Mouse (Mus musculus) cerebellum, postnatal 14 days (tissue): ENCODE measurements around the gene Bag6.

Experiments used
- DNase-seq, 2 experiments: peaks; one replicate each; pipeline ENCODE4 v3.0.0; 2021; ENCODE audit warnings: mixed read lengths in 2 of 2

Bag6 gene

DNA sequence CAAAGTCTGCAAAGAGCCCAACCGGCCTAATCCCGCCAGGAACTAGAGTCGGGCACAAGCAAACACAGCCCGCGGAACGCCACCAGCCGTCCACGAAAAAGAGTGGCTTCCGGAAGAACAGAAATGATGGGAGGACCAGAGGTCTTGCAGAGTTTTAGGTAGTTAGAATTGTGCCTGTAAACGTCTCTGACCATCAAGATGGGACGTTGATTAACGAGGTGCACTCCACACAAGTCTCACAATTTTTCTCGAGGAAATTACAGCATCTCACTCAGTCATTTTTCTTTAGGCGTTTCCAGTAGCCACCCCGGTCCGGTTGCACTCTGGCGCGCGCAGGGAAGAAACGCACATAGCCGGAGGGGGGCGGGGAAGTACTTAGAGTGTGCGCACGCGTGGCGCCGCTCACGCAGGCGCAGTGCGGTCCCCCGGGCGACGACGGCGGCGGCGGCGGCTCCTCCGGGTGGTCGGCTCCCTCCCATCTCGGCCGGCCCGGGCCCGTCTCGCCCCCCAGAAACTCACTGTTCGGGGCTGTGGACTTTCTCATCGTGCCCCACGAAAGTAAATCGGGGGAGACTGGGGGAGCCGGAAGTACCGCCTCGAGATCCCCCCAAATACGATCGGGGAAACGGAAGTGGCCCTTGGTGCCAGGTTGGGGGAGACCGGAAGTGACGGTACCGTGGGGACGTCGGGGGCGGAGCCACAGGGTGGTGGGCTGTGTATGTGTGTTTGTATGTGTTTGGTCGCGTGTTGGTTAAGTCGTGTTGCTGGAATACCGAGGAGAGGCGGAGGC, at the start of gene Bag6:
Gene Bag6, plus strand, starts transcription at position 378 of the 790 bp plus-strand sequence.
- peak; percentile 97 to 98 for DNase-seq

DNA sequence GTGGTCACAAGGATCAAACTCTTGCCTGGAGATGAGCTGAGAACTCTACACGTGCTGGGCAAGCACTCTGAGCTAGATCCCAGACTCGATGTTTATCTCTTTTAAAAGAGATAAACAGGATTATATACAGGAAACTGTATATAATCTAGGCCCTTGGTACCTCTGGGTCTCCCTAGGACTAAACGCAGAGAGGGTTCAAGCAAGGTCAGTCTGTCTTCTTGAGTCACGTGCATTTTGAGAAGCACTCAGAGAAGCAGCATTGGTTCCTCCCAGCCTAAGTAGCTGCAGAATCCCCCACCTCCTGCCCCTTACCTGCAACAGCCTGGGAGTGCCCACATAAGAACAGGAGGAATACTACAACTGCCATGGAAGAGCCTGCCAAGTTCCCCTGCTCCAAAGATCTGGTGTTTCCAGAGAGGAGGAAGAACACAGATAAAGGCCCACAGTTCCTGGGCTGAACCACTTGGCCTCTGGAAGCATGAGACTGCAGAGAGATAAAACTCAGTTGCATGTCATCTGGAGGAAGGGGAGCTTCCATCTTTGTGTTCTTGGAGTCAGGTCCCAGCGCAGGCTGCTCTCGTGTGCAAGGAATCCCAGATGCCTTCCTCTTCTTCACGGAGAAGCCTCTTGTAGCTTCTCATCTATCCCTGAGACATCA, 49.6 kb upstream of the Bag6 start, which contains the start of gene Ly6g6f:
Gene Ly6g6f, minus strand, starts transcription at position 403 of the 658 bp plus-strand sequence.
- no peak for DNase-seq

DNA sequence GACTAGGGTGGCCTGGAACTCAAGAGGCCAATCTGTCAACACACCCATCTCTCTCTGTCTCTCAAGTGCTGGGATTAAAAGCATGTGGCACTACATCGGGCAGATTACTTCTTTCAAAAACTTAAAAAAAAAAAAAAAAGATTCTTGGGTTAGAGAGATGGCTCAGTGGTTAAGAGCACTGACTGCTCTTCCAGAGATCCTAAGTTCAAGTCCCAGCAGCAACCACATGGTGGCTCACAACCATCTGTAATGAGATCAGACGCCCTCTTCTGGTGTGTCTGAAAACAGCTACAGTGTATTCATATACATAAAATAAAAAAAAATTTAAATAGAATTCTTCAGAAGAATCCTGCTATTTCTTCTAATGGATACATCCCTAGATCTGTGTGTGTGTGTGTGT, 46.8 kb upstream of the Bag6 start:
- DNase-seq, result peak in 1 of 2 experiments; percentile 37

DNA sequence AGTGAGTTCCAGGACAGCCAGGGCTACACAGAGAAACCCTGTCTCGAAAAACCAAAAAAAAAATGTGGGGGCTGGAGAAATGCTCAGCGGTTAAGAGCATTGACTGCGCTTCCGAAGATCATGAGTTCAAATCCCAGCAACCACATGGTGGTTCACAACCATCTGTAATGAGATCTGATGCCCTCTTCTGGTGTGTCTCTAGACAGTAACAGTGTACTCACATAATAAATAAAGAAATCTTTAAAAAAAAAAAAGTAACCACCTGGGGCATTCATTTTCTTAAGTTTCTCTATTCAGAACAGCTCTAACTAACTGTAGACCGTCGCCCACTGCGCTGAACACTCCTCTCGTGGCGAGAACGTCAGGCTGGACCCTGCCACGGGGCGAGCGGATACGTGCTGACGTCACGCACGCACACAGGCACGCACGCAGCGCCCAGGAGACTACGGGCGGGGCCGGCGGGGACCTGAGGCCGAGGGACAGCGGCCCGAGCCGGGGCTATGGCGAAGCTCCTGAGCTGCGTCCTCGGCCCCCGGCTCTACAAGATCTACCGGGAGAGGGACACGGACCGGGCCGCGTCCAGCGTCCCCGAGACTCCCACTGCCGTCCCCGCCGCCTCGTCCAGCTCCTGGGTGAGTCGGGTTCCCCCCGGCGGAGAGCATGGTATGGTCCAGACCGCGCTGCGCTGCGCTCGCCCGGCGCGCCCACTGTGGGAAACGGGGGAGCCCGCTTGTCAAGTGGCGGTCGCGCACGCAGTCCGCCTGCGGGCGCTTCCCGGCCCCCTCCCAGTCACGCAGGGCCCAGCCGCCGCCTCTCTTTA, 45.9 kb upstream of the Bag6 start, which contains the start of gene Abhd16a:
Gene Abhd16a, plus strand, starts transcription at position 439 of the 820 bp plus-strand sequence.
- peak; percentile 94 to 97 for DNase-seq

DNA sequence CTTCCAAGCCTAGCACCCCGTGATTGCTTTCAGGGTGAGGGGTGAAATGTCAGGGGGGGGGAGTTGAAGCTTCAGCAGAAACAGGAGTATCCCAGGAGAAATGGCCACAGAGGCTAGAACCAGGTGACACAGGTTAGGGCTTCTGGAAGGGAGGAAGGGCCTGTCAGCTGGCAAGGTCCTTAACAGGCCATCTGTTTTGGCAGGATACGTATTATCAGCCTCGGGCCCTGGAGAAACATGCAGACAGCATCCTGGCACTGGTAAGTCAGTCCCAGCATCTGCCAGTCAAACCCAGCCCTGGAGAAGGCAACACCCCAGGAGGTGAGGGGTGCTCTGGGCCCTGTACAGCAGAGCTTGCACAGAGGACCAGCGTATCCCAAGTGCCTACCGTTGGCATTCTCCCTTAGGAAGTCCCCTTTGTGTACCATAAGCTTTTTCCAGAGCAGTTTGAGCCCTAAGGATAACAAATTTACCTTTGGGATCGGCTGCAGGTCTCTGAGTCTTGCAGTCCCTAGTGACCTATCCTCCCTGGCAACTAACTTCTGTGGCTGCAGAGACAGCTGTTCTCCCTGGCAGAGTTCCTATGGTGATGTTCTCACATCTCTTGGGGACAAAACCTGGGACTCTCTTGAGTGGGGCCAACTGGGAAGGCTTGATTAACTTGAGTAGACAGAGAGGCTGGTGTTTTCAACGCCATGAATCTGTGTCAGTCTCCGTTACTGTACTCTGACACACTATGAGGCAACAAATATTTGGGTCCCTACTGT, 44.6 kb upstream of the Bag6 start:
- DNase-seq, result peak; percentile 84 to 89

DNA sequence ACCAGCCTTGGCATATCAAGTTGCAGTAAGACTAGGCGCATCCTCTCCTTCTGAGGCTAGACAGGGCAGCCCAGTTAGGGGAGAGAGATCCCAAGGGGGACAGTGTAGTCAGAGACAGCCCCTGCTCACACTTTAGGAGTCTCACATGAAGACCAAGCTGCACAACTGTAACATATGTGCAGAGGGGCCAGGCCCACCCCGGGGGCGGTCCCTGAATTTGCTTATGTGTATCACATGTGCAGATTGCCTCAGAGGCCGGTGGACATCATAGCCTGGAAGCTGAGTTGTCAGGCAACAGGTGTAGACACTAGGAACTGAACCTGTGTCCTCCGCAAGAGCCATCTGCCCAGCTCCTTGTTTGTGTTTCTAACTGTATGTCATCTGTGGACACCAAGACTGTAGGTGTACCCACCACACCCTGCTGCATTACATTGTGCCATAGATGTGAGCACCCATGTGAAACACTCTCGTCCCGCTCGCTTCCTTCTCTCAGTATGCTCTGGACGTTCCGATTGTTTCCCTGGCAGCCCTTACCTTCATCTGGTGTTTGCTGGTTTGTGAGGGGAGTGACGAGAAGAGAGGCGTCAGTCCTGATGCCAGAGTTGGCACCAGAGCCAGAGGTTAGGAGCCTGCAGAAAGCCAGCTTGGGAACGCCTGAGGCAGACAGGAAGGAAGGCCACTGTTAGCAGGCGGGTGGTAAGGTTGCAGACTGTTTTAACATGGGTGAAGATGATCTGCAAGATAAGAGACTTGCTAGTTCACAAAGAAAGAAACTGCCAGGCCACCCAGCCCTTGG, 42.4 kb upstream of the Bag6 start:
- DNase-seq, result peak in 1 of 2 experiments; percentile 45

DNA sequence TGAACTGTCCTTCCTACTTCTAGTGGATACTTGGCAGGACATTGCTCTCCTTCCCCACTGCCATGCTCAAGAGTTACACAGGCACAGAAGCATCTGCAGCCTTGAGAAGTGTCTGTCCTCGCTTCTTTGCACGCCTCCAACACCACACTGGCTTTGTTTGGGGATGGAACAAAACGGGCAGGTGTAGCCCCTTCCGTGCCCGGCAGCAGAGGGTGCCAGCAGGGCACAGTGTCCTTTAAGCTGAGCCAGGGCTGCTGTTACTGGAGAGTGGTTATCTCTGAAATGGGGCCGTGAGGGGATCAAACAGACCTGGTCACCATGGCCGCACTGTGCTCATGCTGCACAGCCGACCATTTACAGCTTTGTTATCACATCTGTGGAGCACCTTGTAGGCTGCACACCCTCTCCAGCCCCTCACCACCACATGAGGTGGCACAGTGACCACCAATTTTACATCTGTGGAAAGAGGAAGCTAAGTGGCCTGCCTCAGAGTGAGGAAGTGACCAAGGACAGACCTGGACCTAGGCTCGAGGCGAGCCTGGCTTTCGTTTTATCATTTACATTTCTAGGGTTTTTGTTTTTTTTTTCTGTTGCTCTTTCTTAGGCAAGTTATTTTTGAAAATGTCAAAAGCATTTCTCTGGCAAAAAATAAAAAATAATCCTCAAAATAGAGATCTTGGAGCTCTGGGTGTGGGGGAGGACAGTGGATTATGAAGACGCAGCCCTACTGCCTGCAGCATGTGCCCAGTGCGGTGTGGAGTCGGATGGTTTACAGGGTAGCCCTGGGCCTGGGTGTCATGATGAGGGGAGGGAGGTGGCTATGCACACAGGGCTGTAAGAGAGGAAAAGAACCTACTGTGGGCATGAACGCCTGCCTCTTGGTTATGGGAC, 40.3 kb upstream of the Bag6 start:
- DNase-seq, result no peak

DNA sequence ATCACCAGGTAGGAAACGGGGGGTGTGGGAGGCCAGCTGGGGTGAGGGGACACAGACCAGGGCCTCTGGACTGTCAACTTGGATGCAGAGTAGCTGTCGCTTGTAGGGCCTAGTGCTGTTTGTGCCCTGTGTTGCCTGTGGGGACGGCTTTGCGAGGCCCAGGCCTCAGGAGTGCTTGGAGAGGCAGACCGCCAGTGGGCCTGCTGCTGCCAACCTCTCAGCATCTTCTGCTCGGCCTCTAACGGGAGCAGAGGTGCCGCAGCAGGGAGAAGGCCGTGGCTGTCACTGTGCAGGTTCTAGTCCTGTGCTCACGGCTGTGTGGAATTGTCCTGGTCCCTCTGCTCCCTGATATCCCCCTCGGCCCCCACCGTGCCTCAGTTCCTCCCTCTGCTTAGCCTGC, 38.4 kb upstream of the Bag6 start:
- DNase-seq, result no peak

DNA sequence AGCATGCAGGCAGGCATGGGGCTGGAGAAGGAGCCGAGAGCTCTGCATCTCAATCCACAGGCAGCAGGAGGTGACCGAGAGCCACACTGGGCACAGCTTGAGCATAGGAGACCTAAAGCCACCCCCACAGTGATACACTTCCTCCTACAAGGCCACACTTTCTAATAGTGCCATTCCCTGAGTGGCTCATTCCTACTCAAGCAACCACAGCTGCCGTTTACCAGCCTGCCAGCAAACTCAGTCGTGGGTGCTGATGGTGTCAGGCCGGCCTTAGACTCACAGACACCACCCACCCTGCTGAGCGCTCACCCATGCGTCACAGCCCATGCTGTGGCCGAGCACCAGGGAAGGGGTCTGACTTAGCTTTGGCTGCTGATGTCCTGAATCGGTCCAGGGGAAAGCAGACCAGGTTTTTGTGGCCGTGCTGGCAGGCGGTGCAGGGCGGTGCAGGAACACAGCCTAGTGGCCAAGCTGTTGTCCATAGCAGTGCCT, 37.8 kb upstream of the Bag6 start:
- peak; percentile 74 to 80 for DNase-seq

DNA sequence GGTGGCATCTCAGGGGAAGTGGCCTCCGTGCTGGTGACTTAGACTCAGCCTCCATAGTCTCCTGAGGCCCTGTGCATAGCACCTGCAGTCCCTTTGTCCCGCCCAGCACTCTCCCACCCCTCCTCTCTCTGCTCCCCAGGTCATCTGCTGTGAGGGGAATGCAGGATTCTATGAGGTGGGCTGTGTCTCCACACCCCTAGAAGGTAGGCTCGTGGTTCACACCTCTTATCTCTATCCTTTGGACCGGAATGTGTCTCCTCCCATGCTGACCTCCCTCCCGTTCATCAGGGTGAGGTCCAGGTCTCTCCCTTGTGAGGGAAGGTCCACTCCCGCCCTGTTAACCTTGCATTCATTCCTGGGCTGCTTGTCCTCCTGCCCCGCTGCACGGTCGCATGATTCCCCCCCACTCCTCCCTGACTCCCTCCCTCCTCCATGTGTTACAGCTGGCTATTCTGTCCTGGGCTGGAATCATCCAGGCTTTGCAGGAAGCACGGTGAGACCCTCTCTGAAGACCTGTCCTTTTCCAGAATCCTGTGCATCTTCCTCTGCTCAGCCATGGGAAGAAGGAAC, 34.7 kb upstream of the Bag6 start:
- no peak for DNase-seq

DNA sequence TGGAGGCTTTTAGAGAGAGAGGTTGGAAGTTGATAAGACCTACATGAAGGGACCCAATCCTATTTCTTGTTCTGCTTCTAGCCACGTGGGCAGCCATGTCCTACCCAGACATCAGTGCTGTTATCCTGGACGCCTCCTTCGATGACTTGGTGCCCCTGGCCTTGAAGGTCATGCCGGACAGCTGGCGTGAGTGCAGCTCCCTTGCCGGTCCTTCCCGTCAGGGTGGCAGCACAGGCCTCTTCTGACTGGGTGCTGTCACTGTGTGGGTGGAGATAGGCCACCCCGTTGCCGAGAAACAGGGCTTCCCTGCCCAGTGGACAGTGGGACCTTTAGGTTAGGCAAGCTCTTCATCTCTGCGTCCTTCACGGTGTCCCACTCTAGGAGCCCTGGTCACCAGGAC, 33.8 kb upstream of the Bag6 start:
- no peak for DNase-seq

DNA sequence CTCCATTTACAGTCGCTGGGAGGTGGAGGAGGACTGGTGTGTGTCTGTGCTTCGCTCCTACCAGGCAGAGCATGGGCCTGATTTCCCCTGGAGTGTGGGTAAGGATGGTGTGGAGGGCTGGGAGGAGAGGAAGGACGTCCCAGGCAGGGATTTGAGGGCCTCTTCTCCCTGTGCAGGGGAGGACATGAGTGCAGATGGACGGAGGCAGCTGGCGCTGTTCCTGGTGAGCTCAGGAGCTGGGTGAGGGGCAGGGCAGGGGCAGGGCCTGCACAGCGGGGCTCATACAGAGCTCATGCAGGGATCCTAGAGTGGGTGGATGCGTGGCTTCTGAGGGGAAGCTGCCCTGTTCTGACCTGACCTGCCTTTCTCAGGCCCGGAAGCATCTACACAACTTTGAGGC, 32.7 kb upstream of the Bag6 start:
- peak in 1 of 2 experiments; percentile 59 for DNase-seq

DNA sequence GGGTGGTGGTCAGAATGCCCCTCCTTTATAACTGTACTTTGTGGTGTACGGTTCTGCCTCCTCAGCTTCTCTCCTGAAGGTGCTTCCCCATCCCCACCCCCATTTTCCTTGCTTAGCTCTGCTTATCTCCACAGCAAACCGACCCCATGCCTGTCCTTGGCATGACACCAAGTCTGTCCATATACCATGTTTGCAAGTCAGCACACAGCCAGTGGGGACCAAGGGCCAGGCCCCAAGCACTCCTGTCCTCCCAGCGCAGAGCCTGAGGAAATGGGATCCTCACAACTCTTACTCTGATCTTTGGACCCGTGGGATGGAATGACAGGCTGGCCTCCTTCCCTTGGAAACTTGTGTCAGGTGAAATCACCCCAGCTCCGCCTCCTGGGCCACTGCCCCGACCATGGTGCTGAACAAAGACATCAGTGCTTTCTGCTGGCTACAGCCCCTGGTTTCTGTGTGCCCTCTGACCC, 31.7 kb upstream of the Bag6 start:
- peak in 1 of 2 experiments; percentile 34 for DNase-seq

DNA sequence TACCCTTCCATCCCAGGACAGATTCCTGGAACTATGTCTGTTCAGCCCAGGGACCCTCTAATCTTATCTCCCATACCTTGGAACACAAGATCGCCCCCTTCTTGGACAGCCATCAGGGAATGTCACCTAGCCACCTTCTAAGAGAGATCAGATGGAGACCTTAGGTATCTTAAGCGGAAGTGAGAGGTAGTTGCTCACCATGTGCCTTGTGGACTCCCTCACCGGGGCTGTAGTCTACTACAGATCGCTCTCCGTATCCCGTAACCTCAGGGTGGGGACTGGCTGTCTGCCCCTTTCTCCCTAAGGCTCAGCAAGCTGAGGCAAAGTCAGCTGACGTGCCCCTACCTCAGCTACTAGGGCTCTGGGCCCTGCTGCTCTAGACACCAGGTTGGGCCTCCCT, 30.9 kb upstream of the Bag6 start:
- DNase-seq, result no peak

DNA sequence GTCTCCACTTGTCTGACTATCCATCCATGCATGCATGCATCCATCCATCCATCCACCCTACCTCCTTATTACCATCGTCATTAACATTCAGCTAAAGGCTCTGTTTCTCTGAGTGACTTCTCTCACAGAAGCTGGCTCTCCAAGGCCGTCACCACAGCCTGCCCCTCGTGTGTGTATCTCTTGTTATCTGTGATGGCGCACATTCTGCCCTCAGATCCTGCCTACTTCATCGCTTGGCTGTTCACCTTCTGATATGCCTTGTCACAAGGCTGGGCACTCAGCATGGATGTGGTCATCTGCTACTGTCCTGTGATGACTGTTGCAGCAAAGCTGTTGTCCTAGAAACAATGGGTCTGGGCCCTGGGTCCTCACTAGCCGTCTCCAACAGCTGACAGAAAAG, 30.2 kb upstream of the Bag6 start:
- no peak for DNase-seq

DNA sequence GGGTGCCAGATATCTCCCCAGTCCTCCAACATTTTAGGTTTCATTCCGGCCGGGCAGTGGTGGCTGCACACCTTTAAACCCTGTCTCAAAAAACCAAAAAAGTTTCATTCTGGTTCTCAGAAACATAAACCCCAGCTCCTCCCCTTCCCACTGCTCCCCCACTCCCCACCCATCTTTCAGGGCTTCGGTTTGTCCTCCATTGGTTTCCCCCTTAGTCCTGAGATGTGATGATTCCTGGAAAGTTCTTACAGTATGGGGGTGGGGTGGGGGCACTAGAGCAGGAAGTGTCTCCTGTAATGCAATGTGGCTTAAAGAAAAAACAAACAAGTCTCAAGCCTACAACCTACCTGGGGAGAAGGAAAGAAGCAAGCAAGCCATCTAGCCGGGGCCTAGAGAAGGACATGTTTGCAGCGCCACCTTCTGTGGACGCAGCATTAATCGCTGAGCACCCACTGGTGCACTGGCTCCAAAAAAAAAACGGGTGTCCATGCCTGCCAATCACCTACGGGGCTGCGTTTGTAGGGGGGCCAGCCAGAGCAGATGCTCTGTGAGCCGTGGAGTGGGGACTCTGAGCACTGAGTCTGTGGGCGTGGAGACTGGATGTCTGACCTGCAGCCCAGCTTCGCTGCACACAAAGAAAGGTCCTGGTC, 29.1 kb upstream of the Bag6 start:
- peak; percentile 79 to 81 for DNase-seq

DNA sequence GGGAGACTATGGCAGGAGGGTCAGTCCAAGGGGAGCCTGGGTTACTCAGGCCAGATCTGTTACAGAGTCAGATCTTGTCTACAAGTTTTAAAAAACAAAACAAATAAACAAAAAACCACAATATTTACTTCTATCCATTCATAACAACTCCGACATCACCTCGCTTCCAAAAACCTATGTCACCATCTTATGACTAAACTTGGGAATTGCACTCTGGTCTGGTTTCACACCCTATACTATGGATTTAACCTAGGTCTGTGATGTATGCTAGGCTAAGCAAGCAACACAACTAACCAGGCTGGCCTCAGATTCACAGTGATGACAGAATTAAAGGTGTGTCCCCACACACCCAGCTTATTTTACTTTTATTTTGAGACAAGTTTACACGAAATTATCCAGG, 28.5 kb upstream of the Bag6 start:
- DNase-seq, result no peak

DNA sequence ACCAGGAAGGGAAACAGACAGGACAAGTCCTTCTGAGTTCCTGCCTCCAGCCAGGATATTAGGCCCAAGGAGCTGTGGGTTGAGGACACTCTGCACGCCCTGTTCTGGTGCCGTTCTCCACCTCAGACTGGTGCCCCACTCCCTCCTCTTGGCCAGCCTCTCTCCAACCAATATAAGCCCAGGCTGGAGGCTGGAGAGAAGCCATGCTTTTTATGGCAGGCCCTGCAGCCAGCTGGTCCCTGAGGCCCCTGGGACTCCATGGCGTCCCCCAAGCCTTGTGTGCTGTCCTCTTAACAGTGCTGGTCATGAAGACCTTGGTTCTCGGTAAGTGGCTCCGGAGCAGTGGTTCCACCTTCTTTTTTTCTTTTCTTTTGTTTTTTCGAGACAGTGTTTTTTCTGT, 26.9 kb upstream of the Bag6 start, which contains the start of gene Ly6g5c:
Gene Ly6g5c, plus strand, starts transcription at position 183 of the 400 bp plus-strand sequence.
- DNase-seq, result peak; percentile 82 to 84

DNA sequence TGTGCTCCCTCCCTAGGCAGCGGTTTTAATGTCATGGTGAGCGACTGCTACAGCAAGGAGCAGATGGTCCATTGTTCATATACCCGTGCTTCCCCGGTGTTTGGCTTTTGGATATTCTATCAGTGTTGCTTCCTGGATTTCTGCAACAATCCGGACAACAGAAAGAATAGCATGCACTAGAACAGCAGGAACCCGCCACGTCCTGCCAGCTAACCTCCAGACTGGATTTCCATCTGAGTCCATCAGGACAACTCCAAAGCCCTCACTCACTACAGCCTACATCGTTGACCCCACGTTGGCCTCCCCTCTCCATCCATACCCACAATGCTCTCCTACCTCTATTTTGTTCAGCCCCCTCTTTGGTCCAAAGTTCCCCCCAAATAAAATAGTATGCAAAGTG, 23.2 kb upstream of the Bag6 start:
- no peak for DNase-seq
